ENCODE assay signal across 25 mouse cellular contexts in genomic region chr13:38864002-38864401, GRCm38 (mm10).
"Had no signal": no experiment of that assay in that cellular context is flagged by ENCODE, and none has a peak within 500 bp of the region (broad histone marks: within the 10 kb centered on the region; RNA-seq: fewer than 3 reads in every experiment).

No protein-coding gene starts in this region.

- H3K4me1 ChIP-seq: heart, embryonic 10.5 days; heart, embryonic 12.5 days; hindbrain, embryonic 10.5 days; hindbrain, embryonic 12.5 days; limb, embryonic 12.5 days; liver, embryonic 13.5 days; liver, embryonic 15.5 days had no signal

- H3K4me2 ChIP-seq: heart, embryonic 12.5 days; hindbrain, embryonic 12.5 days; hindbrain, embryonic 14.5 days; limb, embryonic 12.5 days; liver, embryonic 11.5 days; liver, embryonic 13.5 days; liver, embryonic 15.5 days had no signal

- H3K4me3 ChIP-seq: gastrocnemius, adult 2 months; heart, embryonic 10.5 days; heart, embryonic 12.5 days; hindbrain, embryonic 10.5 days; hindbrain, embryonic 12.5 days; layer of hippocampus, adult 2 months; left cerebral cortex, adult 2 months; limb, embryonic 10.5 days; limb, embryonic 12.5 days; liver, embryonic 13.5 days; liver, embryonic 15.5 days had no signal

- DNase-seq: forebrain, postnatal 0 days; gastrocnemius, adult 2 months; gastrocnemius, postnatal 10 days; gastrocnemius, postnatal 25 days; heart, adult 18-20 months; heart, postnatal 10 days; heart, postnatal 4 days; kidney, adult 18-20 months; kidney, postnatal 10 days; kidney, postnatal 25 days; liver; liver, embryonic 13.5 days had no signal

- ATAC-seq: forebrain, postnatal 0 days; hindbrain, embryonic 16.5 days; intestine, embryonic 16.5 days had no signal

- H3K27ac ChIP-seq: gastrocnemius, adult 2 months; heart, embryonic 10.5 days; hindbrain, embryonic 10.5 days; hindbrain, embryonic 12.5 days; hindbrain, embryonic 14.5 days; layer of hippocampus, adult 2 months; left cerebral cortex, adult 2 months; limb, embryonic 10.5 days; limb, embryonic 12.5 days; liver, embryonic 13.5 days; liver, embryonic 15.5 days had no signal

- H3K9ac ChIP-seq: forebrain, postnatal 0 days; heart, embryonic 12.5 days; hindbrain, embryonic 12.5 days; hindbrain, embryonic 14.5 days; limb, embryonic 12.5 days; liver, embryonic 13.5 days; liver, embryonic 15.5 days had no signal

- H3K27me3 ChIP-seq: heart, embryonic 12.5 days; hindbrain, embryonic 12.5 days; limb, embryonic 12.5 days; liver, embryonic 13.5 days; liver, embryonic 15.5 days had no signal

- H3K36me3 ChIP-seq: heart, embryonic 10.5 days; heart, embryonic 12.5 days; hindbrain, embryonic 10.5 days; hindbrain, embryonic 12.5 days; limb, embryonic 10.5 days; limb, embryonic 12.5 days; liver, embryonic 13.5 days; liver, embryonic 15.5 days had no signal

- H3K9me3 ChIP-seq: heart, embryonic 10.5 days; heart, embryonic 12.5 days; hindbrain, embryonic 10.5 days; hindbrain, embryonic 12.5 days; limb, embryonic 10.5 days; limb, embryonic 12.5 days; liver, embryonic 13.5 days; liver, embryonic 15.5 days had no signal
